Comparison of ENCODE assay signal across 34 mouse cellular contexts in the genomic region with DNA sequence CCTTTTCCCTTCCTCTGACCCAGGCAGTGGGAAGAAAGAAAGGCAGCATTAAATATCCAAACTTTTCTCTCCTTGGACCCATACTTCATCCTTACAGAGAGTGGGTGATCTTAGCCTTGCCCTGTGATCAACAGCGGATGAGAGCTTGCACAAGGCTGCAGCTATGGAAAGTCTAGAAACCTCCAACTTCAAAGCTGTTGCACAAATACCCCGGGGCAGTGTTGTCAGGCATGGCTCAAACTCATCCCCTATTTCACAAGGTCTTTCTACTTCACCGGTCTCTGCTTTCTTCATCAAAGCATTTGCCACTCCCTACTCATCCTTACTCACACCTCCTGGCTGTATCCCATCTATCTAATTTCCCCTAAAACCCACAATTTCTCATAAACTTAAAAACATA. TPM values are rescaled to one million over a fixed set of nuclear protein-coding genes. Genes with fewer than 3 reads are reported as not detected.
"Had no signal": no experiment of that assay in that cellular context is flagged by ENCODE, and none has a peak within 500 bp of the region (broad histone marks: within the 10 kb centered on the region; RNA-seq: fewer than 3 reads in every experiment).

No protein-coding gene starts in this region.

- H3K36me3 ChIP-seq: heart, embryonic 13.5 days; heart, embryonic 15.5 days; hindbrain, embryonic 10.5 days; hindbrain, embryonic 13.5 days; hindbrain, embryonic 15.5 days; kidney, embryonic 15.5 days; limb, embryonic 10.5 days; limb, embryonic 12.5 days; liver, embryonic 12.5 days had no signal

- H3K27ac ChIP-seq: heart, adult 2 months; heart, embryonic 13.5 days; heart, embryonic 15.5 days; hindbrain, embryonic 10.5 days; hindbrain, embryonic 13.5 days; hindbrain, embryonic 15.5 days; hindbrain, postnatal 0 days; kidney, embryonic 15.5 days; kidney, postnatal 0 days; layer of hippocampus, adult 2 months; left cerebral cortex, adult 2 months; limb, embryonic 10.5 days; limb, embryonic 12.5 days; liver, embryonic 12.5 days; liver, embryonic 14.5 days had no signal

- H3K9me3 ChIP-seq: heart, embryonic 15.5 days; hindbrain, embryonic 10.5 days; hindbrain, embryonic 13.5 days; hindbrain, embryonic 15.5 days; kidney, embryonic 15.5 days; limb, embryonic 10.5 days; liver, embryonic 12.5 days had no signal

- H3K4me3 ChIP-seq: heart, adult 2 months; heart, embryonic 13.5 days; heart, embryonic 15.5 days; hindbrain, embryonic 10.5 days; hindbrain, embryonic 13.5 days; hindbrain, embryonic 15.5 days; kidney, embryonic 15.5 days; layer of hippocampus, adult 2 months; left cerebral cortex, adult 2 months; limb, embryonic 10.5 days; limb, embryonic 12.5 days; liver, embryonic 12.5 days had no signal

- H3K27me3 ChIP-seq: heart, embryonic 13.5 days; heart, embryonic 15.5 days; hindbrain, embryonic 13.5 days; hindbrain, embryonic 15.5 days; kidney, embryonic 15.5 days; limb, embryonic 12.5 days; liver, embryonic 12.5 days had no signal

- H3K4me2 ChIP-seq: heart, embryonic 11.5 days; heart, embryonic 13.5 days; heart, embryonic 15.5 days; hindbrain, embryonic 13.5 days; hindbrain, embryonic 15.5 days; kidney, embryonic 15.5 days; limb, embryonic 12.5 days; liver, embryonic 12.5 days had no signal

- H3K4me1 ChIP-seq: heart, embryonic 13.5 days; heart, embryonic 15.5 days; hindbrain, embryonic 13.5 days; hindbrain, embryonic 15.5 days; kidney, embryonic 15.5 days; limb, embryonic 10.5 days; limb, embryonic 12.5 days; liver, embryonic 12.5 days had no signal

- DNase-seq: gastrocnemius, postnatal 14 days; gastrocnemius, postnatal 36 days; heart, adult 2 months; heart, postnatal 14 days; heart, postnatal 4 days; kidney, adult 11 months; kidney, adult 2 months; kidney, adult 9 months; kidney, postnatal 14 days; kidney, postnatal 36 days; liver had no signal

- H3K9ac ChIP-seq: heart, embryonic 13.5 days; heart, embryonic 15.5 days; hindbrain, embryonic 13.5 days; hindbrain, embryonic 15.5 days; kidney, embryonic 15.5 days; limb, embryonic 12.5 days; liver, embryonic 12.5 days; liver, embryonic 14.5 days had no signal

- ATAC-seq: hindbrain, postnatal 0 days; intestine, embryonic 16.5 days; liver, embryonic 12.5 days had no signal

RNA-seq across cellular contexts. Expression of a gene that starts 10.2 kb away (rescaled TPM):
- total RNA-seq: gastrocnemius, adult 18-20 months; gastrocnemius, adult 8-10 months; gastrocnemius, postnatal 14 days; gastrocnemius, postnatal 36 days; heart, adult 2 months; heart, postnatal 14 days; hindbrain, postnatal 0 days; layer of hippocampus, adult 2 months; layer of hippocampus, postnatal 25 days; left cerebral cortex, adult 2 months; left cerebral cortex, postnatal 14 days; left cerebral cortex, postnatal 36 days had no signal
- polyA plus RNA-seq: heart, adult 2 months; heart, embryonic 11.5 days; hindbrain, embryonic 10.5 days; hindbrain, embryonic 13.5 days; hindbrain, postnatal 0 days; kidney, adult 2 months; limb, embryonic 10.5 days had no signal

RNA-seq across cellular contexts. Expression of a gene that starts 57.2 kb away (rescaled TPM):
- total RNA-seq: gastrocnemius, adult 18-20 months; gastrocnemius, adult 8-10 months; gastrocnemius, postnatal 14 days; gastrocnemius, postnatal 36 days; granulocyte monocyte progenitor cell, adult 5-6 weeks; heart, adult 2 months; heart, postnatal 14 days; hindbrain, postnatal 0 days; layer of hippocampus, adult 2 months; layer of hippocampus, postnatal 25 days; left cerebral cortex, adult 2 months; left cerebral cortex, postnatal 14 days; left cerebral cortex, postnatal 36 days had no signal
- polyA plus RNA-seq: heart, adult 2 months; heart, embryonic 11.5 days; heart, embryonic 13.5 days; hindbrain, embryonic 10.5 days; hindbrain, embryonic 13.5 days; intestine, embryonic 14.5 days; kidney, adult 2 months; limb, embryonic 10.5 days; limb, embryonic 12.5 days had no signal
